Mouse (Mus musculus) midbrain, embryonic 13.5 days (tissue): Measurements from ENCODE around the gene Slc46a2. TPM values are rescaled to one million over a fixed set of nuclear protein-coding genes. Genes with fewer than 3 reads are reported as not detected.

Experiments used
- ATAC-seq: fragments of 200-750 bp; cut with Nextera tagmentation; 2 replicates; pipeline ENCODE4 v1.8.0; 2017; ENCODE audit warnings: mild to moderate bottlenecking, moderate TSS enrichment, moderate library complexity
- H3K27ac ChIP-seq: fragments of 300-500 bp; sonication (generic); 2 replicates; pipeline ENCODE4 v1.5.1; 2015; ENCODE audit warnings: inconsistent platforms, mild to moderate bottlenecking, moderate library complexity
- H3K27me3 ChIP-seq: fragments of 300-500 bp; sonication (generic); 2 replicates; pipeline ENCODE4 v1.6.1; 2015; ENCODE audit warnings: mild to moderate bottlenecking, inconsistent platforms
- H3K36me3 ChIP-seq: fragments of 300-500 bp; sonication (generic); 2 replicates; pipeline ENCODE4 v1.6.1; 2015; ENCODE audit warnings: mild to moderate bottlenecking, inconsistent platforms
- H3K4me1 ChIP-seq: fragments of 300-500 bp; sonication (generic); replicated peaks from 2 replicates; pipeline ENCODE4 v1.6.1; 2015; ENCODE audit warnings: inconsistent platforms
- H3K4me2 ChIP-seq: fragments of 300-500 bp; sonication (generic); replicated peaks from 2 replicates; pipeline ENCODE4 v1.6.1; 2015; ENCODE audit warnings: moderate library complexity, mild to moderate bottlenecking, inconsistent platforms
- H3K4me3 ChIP-seq: fragments of 300-500 bp; sonication (generic); replicated peaks from 2 replicates; pipeline ENCODE4 v1.5.1; 2015; ENCODE audit warnings: mild to moderate bottlenecking, inconsistent platforms
- H3K9ac ChIP-seq: fragments of 300-500 bp; sonication (generic); replicated peaks from 2 replicates; pipeline ENCODE4 v1.6.1; 2015; ENCODE audit warnings: mild to moderate bottlenecking, inconsistent platforms
- H3K9me3 ChIP-seq: fragments of 300-500 bp; sonication (generic); 2 replicates; pipeline ENCODE4 v1.6.1; 2016; ENCODE audit warnings: mild to moderate bottlenecking, inconsistent platforms
- WGBS: fragments of 180-500 bp; shearing (Covaris S2); methylation state at CpG from one replicate; pipeline ENCODE4 v1.1.7; 2015; 5-methylcytosine and 5-hydroxymethylcytosine counted together
- polyA plus RNA-seq: library from polyadenylated mRNA; unstranded; fragments of >200 nt; fragmentation: Nextera tagmentation; extraction: Ambion mirVana; gene quantifications from 2 replicates; pipeline ENCODE4 v1.2.1, GENCODE M21; 2015

Slc46a2 gene
- polyA plus RNA-seq, 1 experiment from 2014 or later = not detected

- Histone ChIP-seq H3K9ac (no peak overlapping the region), H3K27me3 (no peaks in the 10 kb centered on the region), H3K9me3 (no peaks in the 10 kb centered on the region), H3K36me3 (no peaks in the 10 kb centered on the region), H3K4me2 (no peak overlapping the region), H3K27ac (no peak overlapping the region), H3K4me1 (no peaks in the 10 kb centered on the region), H3K4me3 (no peak overlapping the region)
- no peak for ATAC-seq
- 91% methylated on average over 6 of the region's 6 CpGs for WGBS
Measured at GRCm38 (mm10) chr4:59907092-59907491, 7.8 kb downstream of the Slc46a2 start.

- peaks cover 21% of the 10 kb centered on the region for H3K36me3 ChIP-seq
- 0 out of 2 replicates have a peak, but pooled peaks have one; percentile 9 for ATAC-seq
- H3K9ac ChIP-seq = no peak overlapping the region
- no peaks in the 10 kb centered on the region for H3K27me3 ChIP-seq
- no peak overlapping the region for H3K4me2 ChIP-seq
- no peak overlapping the region for H3K27ac ChIP-seq
- H3K4me1 ChIP-seq = no peaks in the 10 kb centered on the region
- no peak overlapping the region for H3K4me3 ChIP-seq
- 68% methylated on average over 6 of the region's 6 CpGs for WGBS
- H3K9me3 ChIP-seq = no peaks in the 10 kb centered on the region
Measured at GRCm38 (mm10) chr4:59902547-59902946, 12.3 kb downstream of the Slc46a2 start.

GRCm38 (mm10) chr4:59901810-59902209 lies 13.0 kb downstream of the Slc46a2 start:
- Histone ChIP-seq H3K4me3 (no peak overlapping the region), H3K4me1 (no peaks in the 10 kb centered on the region), H3K36me3 (peaks cover 28% of the 10 kb centered on the region), H3K9ac (no peak overlapping the region), H3K4me2 (no peak overlapping the region), H3K27ac (no peak overlapping the region), H3K27me3 (no peaks in the 10 kb centered on the region), H3K9me3 (no peaks in the 10 kb centered on the region)
- no peak for ATAC-seq
- WGBS = 89% methylated on average over 6 of the region's 6 CpGs

- 90% methylated on average over 9 of the region's 9 CpGs for WGBS
- Histone ChIP-seq H3K9me3 (no peaks in the 10 kb centered on the region), H3K9ac (no peak overlapping the region), H3K4me1 (no peaks in the 10 kb centered on the region), H3K36me3 (peaks cover 46% of the 10 kb centered on the region), H3K4me2 (no peak overlapping the region), H3K4me3 (no peak overlapping the region), H3K27ac (no peak overlapping the region), H3K27me3 (no peaks in the 10 kb centered on the region)
- no peak for ATAC-seq
Measured at GRCm38 (mm10) chr4:59898521-59898919, 16.3 kb downstream of the Slc46a2 start.

GRCm38 (mm10) chr4:59897814-59898520 lies 16.9 kb downstream of the Slc46a2 start:
- Histone ChIP-seq H3K27me3 (no peaks in the 10 kb centered on the region), H3K27ac (no peak overlapping the region), H3K4me1 (no peaks in the 10 kb centered on the region), H3K4me3 (no peak overlapping the region), H3K4me2 (no peak overlapping the region), H3K36me3 (peaks cover 52% of the 10 kb centered on the region), H3K9ac (no peak overlapping the region), H3K9me3 (no peaks in the 10 kb centered on the region)
- no peak for ATAC-seq
- WGBS = 89% methylated on average over 12 of the region's 12 CpGs

- 65% methylated on average over 5 of the region's 5 CpGs for WGBS
- peaks cover 53% of the 10 kb centered on the region for H3K36me3 ChIP-seq
- H3K4me3 ChIP-seq = no peak overlapping the region
- ATAC-seq = no peak
- no peak overlapping the region for H3K4me2 ChIP-seq
- H3K9me3 ChIP-seq = no peaks in the 10 kb centered on the region
- H3K9ac ChIP-seq = no peak overlapping the region
- no peak overlapping the region for H3K27ac ChIP-seq
- no peaks in the 10 kb centered on the region for H3K4me1 ChIP-seq
- no peaks in the 10 kb centered on the region for H3K27me3 ChIP-seq
Measured at GRCm38 (mm10) chr4:59896000-59896399, 18.9 kb downstream of the Slc46a2 start.

- no peak overlapping the region for H3K4me3 ChIP-seq
- H3K4me2 ChIP-seq = no peak overlapping the region
- H3K36me3 ChIP-seq = peaks cover 53% of the 10 kb centered on the region
- no peak overlapping the region for H3K27ac ChIP-seq
- WGBS = 90% methylated on average over 3 of the region's 3 CpGs
- no peak for ATAC-seq
- no peaks in the 10 kb centered on the region for H3K4me1 ChIP-seq
- H3K9me3 ChIP-seq = no peaks in the 10 kb centered on the region
- no peak overlapping the region for H3K9ac ChIP-seq
- H3K27me3 ChIP-seq = no peaks in the 10 kb centered on the region
Measured at GRCm38 (mm10) chr4:59894977-59895575, 19.8 kb downstream of the Slc46a2 start.

- peaks cover 48% of the 10 kb centered on the region for H3K36me3 ChIP-seq
- no peak overlapping the region for H3K4me3 ChIP-seq
- WGBS = 92% methylated on average over 8 of the region's 8 CpGs
- no peak overlapping the region for H3K4me2 ChIP-seq
- no peak overlapping the region for H3K9ac ChIP-seq
- H3K9me3 ChIP-seq = no peaks in the 10 kb centered on the region
- H3K27me3 ChIP-seq = no peaks in the 10 kb centered on the region
- H3K4me1 ChIP-seq = no peaks in the 10 kb centered on the region
- ATAC-seq = no peak
- H3K27ac ChIP-seq = no peak overlapping the region
Measured at GRCm38 (mm10) chr4:59894415-59894814, 20.4 kb downstream of the Slc46a2 start.

GRCm38 (mm10) chr4:59892731-59893130 lies 22.1 kb downstream of the Slc46a2 start:
- peaks cover 33% of the 10 kb centered on the region for H3K36me3 ChIP-seq
- no peak overlapping the region for H3K27ac ChIP-seq
- H3K4me2 ChIP-seq = no peak overlapping the region
- H3K4me3 ChIP-seq = no peak overlapping the region
- 92% methylated on average over 5 of the region's 5 CpGs for WGBS
- no peaks in the 10 kb centered on the region for H3K9me3 ChIP-seq
- H3K4me1 ChIP-seq = no peaks in the 10 kb centered on the region
- ATAC-seq = no peak
- H3K27me3 ChIP-seq = no peaks in the 10 kb centered on the region
- H3K9ac ChIP-seq = no peak overlapping the region

- Histone ChIP-seq H3K9ac (no peak overlapping the region), H3K9me3 (no peaks in the 10 kb centered on the region), H3K36me3 (peaks cover 25% of the 10 kb centered on the region), H3K27me3 (no peaks in the 10 kb centered on the region), H3K4me2 (no peak overlapping the region), H3K27ac (no peak overlapping the region), H3K4me3 (no peak overlapping the region), H3K4me1 (no peaks in the 10 kb centered on the region)
- peak; percentile 5; the same call in 1 of the 2 replicates for ATAC-seq
- 87% methylated on average over 10 of the region's 10 CpGs for whole genome bisulfite sequencing
Measured at GRCm38 (mm10) chr4:59891723-59892416, 23.0 kb downstream of the Slc46a2 start.

- 91% methylated on average over 6 of the region's 6 CpGs for WGBS
- no peak for ATAC-seq
- Histone ChIP-seq H3K4me2 (no peak overlapping the region), H3K36me3 (peaks cover 27% of the 10 kb centered on the region), H3K27me3 (no peaks in the 10 kb centered on the region), H3K9me3 (no peaks in the 10 kb centered on the region), H3K27ac (no peak overlapping the region), H3K9ac (no peak overlapping the region), H3K4me1 (no peaks in the 10 kb centered on the region), H3K4me3 (no peak overlapping the region)
Measured at GRCm38 (mm10) chr4:59890086-59890600, 24.7 kb downstream of the Slc46a2 start.

GRCm38 (mm10) chr4:59888014-59888413 lies 26.8 kb downstream of the Slc46a2 start:
- H3K9me3 ChIP-seq = no peaks in the 10 kb centered on the region
- no peak overlapping the region for H3K9ac ChIP-seq
- H3K4me3 ChIP-seq = no peak overlapping the region
- no peaks in the 10 kb centered on the region for H3K27me3 ChIP-seq
- H3K4me1 ChIP-seq = no peaks in the 10 kb centered on the region
- H3K4me2 ChIP-seq = no peak overlapping the region
- peaks cover 18% of the 10 kb centered on the region for H3K36me3 ChIP-seq
- no peak overlapping the region for H3K27ac ChIP-seq
- ATAC-seq = no peak
- 88% methylated on average over 5 of the region's 5 CpGs for WGBS
